Mouse (Mus musculus): ENCODE measurements around the gene Adprh.

The Adprh gene

DNA sequence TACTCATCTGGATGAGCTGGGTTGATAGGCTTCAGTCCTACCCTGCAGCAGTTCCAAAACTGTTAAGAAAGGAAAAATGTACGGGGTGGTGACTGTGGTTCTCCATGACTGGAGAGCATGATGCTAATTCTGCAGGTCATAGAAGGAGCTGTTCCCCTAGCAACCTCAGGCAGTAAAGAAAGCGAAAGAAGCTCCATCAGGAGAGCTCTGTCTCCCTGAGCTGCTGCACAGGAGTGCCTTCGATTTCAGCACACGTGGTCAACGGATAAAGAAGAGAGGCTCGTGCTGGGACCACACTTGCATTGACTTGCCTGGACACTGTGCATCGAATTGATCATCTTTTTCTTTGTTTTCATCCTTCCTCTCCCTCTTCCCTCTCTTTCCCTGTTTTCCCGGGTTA lies 10.3 kb downstream of the Adprh start:
- DNase-seq (ENCODE audit: low spot score): no peak

DNA sequence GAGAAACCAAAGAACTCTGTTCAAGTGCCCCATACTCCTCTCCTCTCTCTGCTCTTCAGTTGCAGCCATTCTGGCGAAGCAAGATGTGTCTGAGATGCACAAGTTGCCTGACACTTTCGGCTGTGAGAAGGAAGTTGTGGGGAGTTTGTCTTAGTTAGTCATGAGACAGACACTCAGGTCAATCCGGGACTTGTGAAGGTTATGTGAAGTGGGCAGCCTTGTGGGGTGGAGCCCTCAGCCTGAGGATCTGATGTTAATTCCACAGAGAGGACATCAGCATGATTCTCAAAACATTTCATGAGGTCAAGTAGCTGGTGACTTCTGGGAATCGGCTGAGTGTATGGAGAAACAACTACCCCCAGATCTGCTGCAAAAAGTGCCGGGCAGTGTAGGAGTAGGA lies 10.9 kb downstream of the Adprh start:
- no peak for DNase-seq (ENCODE audit: low spot score)

DNA sequence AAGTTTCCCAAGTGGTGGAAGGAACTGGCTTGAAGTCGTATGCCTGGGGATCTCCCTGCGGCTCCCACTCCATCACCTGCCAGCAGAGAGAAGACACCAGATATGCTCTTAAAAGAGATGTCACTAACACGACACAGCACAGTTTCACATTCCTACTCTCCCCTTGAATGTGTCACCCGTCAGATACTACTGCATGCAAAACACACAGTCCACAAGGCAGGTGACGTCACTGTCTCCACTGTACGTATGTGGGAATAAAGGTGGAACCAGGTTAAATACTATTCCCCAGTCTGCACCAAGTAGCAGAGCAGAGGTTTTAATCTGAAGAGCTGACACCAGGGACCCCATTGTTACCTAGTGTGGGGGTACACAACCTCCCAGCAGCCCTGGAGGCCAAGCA lies 12.1 kb downstream of the Adprh start:
- no peak for DNase-seq (ENCODE audit: low spot score)

DNA sequence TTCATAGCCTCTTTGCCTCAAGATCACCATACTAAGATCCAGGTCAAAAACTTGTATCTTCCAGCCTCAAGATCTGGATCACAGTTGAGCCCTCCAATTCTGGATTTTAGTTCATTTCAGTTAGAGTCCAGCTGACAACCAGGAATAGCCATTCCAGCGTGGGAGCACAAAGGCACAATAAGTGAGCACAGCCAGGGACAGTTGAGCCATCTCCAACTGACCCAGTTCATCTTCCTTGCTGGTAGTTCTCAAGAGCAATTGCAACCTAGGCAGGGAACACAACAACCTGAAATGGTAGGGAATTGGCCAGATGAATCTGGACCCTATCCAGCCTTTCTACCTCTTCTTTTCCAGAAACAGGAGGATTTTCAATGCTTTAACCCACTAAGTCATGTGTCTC lies 13.3 kb downstream of the Adprh start:
- no peak for DNase-seq (ENCODE audit: low spot score)

DNA sequence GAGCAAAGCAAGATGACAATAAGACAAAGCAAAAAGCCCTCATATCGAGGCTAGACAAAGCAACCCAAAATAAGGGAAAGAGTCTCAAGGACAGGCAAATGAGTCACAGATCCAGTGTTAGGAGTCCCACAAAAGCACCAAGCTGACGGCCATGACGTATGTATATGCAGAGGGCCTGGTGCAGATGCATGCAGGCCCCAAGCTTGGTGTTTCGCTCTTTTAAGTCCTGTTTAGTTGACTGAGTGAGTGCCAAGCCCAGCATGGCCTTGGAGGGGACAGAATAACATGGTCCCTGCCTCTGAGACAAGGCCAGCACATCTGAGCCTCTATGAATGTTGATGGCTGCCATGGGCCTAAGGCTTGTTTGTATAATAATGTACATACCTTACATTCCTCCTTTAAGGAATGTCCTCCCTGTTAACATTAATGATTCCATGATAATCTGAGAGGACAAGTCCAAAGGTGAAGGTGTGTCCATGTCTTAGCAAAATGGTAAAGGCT lies 18.2 kb downstream of the Adprh start:
- no peak for DNase-seq (ENCODE audit: low spot score)

DNA sequence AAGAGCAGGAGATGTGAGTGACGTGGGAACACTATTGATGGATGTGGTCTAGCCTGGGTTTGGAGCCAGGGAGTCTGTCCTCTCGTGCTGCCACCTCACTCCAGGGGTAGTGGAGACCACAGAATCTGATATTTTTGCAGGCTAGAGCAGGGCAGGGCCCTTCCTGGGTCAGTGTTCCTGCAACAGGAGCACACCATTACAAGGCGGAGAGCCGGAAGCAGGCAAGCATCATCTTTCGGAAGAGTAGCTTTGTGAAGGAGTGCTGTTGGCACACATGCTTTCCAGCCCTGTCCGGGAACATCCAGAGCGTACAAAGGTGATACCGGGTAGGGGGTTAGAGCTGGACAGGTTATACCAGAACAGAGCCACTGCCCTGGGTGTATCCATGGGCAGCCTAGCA lies 19.0 kb downstream of the Adprh start:
- no peak for DNase-seq (ENCODE audit: low spot score)

DNA sequence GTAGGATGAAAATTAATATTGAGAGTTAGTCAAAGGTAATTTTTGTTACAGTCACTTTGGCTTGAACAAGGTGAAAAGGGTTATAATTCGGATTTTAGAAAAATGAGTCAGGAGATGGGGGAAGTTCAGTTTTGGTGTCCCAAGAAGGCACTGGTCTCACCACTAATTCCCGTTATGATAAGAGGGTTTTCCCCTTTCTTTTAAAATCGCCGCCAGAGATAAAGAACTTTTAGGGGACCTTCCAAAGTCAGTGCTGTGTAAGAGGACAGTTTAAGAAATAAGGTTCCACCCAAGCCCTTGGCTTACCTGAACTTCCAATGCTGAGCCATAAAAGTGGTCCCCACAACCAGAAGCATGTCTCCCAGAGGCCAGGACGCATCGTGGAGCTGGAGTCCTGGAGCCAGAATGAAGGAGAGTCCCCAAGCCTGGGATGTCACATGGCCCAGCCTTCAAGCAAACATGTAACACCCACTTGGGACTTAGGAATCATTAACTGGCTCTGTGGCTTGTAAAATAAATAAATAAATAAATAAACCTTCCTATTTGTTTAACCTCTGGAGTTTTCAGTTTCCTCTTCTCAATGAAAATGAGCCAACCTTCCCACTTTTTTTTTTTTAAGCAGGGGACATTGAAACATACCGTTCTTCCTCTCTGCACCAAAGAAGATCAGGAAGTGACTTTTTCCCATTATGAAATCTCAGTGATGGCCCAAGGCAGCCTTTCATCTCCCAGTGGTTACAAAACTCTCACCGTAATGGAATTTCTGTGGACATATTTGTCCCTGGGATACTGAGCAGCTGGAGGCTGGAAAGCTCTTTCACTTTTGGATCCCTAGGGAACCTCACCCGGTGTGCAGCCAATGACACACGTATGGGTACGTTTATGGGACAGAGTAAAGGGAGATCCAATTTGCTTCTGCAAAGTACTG lies 19.7 kb downstream of the Adprh start, which contains the start of gene Pla1a:
Gene Pla1a (minus strand): TSS at position 648 of the 928 bp plus-strand sequence.
- no peak for DNase-seq (ENCODE audit: low spot score)

DNA sequence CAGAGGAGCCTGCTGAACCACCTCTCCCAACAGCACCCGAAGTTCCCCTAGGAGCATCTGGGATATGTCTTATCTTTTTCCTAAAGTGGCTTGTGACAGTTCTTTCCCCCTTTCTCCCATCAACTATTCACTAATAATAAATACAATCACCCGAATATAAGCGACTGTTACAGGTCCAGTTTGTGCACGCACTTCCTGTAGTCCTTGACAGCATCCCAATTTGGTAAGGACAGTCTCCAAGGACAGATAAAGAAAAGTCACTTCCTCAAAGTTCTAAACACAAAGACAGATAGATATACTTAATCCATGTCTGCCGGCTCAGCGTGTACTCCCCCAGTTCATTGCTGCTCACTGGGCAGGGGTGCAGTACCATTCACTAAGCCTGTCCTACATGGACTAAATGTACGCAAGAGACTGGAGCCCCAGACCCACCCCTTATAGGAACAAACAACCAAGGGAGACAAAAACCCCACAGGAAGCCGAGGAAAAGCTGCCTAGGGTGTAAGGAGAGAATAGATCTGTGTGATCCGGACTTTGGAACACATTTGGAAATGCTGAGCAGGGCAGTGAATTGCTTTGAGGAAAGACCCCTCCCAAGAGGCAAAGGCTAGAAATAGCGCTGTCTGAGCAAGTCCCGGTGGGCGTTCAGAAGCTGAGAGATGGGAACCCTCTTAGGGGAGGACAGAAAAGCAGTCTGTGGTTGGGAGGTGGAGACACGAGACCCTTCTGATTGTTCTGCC lies 20.9 kb downstream of the Adprh start:
- DNase-seq (ENCODE audit: low spot score): no peak

DNA sequence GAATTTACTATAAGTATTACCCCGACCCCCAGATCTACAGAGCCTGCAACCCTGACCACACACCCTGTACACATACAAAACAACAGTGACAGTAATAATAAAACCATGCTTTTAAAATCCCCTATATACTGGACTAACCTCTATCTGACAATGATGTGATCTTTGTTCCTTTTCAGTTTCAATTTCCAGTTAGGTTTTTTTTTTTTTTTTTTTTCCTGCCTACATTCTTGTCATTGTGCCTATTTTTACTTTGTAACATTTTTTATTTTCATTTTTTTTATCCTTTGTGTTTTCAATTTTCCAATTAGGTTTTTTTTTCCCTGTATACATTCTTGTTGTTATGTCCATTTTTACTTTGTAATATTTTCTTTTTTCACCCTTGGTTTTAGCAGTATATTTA lies 26.7 kb downstream of the Adprh start:
- DNase-seq (ENCODE audit: low spot score): no peak

DNA sequence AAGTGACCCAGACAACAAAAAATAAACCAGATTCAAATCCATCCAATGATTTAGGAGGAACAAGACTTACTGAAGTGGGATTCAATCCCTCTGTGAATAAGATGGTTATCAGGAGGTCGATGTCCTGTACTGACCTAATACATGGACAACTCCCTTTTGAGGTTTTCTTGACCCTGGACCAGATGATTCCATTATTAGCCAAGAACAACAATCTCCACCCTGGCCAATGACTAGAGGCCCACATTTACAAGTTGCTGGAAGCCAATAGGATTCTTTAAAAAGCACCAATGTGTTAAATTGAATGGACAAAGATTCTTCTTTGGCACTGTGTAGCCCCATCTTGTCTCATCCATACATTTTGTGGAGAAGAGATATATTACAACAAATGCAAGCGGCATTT lies 27.1 kb downstream of the Adprh start:
- DNase-seq (ENCODE audit: low spot score): no peak

DNA sequence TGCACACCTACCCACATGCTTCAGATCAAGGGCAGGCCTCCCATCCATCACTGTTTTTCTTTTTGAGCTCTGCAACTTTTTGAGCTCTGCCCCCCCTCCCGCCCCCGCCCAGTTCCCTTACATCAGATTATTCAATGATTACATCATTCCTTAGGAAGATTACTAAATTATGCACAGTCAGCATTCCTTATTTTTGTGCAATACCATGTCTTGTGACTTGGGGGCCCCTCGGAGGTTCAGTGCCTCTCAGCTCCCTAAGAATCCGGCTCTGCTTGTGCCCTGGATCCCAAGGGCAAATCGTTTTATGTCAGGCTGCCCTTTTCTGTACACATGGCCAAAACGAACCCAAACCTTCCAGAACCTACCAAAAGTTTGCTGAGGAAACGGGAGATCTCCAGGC lies 37.5 kb downstream of the Adprh start:
- no peak for DNase-seq (ENCODE audit: low spot score)

DNA sequence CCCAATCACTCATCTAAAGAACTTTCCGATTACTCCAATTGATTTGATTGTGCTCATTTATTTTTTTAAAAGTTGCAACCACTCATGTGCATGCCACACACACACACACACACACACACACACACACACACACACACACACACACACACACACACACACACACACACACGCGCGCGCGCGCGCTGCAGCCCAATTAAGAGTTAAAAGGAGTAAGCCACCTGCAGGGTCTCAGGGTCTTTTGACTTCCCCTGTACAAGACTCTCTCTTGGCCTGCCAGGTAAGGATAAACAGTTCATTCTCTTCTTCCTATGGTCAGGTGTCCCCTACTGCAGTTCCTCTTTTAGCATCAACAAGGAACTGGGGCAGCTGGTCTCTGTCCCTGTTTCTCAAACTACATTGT lies 44.1 kb downstream of the Adprh start:
- no peak for DNase-seq (ENCODE audit: low spot score)

DNA sequence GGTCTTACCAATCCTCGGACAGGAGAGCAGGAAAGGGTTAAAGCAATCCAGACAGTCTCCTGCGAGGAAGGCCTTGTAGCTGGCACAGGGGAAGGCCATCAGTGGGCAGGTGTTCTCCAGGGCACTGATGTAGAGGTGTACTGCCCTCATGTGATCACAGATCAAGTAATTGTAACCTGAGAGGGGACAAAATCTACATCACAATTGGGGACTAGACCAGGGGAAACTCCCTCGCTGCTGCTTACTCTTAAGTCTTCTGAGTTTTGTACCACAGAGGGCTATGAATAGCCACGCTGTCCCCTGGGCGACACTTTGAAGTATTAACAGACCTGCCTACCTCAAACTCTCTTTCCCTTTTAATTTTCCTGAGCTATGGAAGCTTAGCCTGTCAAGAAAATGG lies 44.9 kb downstream of the Adprh start:
- no peak for DNase-seq (ENCODE audit: low spot score)

DNA sequence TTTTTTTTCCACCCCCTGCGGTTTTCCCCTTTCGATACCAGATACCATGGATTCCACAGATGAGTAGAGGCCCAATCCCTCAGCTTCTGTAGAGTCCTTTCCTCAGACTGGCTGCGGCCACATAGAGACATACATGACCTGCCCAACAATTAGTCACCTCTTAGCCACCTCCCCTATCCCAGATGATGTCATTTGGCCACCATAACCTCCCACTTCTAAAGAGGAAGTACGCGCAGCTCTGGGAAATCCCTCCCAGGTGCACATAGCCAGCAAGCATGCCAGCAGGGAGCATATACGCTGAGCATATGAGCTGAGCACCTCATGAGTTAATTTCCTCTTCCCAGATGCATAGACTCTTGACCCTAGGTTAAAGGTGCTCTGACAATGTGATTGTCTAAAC lies 45.8 kb downstream of the Adprh start:
- no peak for DNase-seq (ENCODE audit: low spot score)

DNA sequence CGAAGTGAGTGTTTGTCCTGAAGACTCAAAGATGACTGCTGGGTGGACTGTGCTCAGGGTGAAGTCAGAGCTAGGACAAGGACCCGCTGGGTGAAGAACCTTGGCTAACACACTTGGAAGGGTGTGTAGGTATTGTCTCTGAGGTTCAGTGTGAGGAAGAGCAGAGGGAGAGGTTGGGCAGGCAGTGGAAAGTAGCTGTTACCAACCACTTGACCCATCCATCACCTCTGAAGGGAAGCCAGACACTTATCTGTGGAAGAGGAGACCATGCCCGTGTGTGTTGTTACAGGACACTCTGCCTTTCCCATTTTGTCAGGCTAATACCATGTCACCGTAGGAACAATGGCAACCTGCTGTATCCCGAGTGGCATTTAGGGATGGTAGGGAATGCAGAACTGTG lies 46.2 kb downstream of the Adprh start:
- no peak for DNase-seq (ENCODE audit: low spot score)

DNA sequence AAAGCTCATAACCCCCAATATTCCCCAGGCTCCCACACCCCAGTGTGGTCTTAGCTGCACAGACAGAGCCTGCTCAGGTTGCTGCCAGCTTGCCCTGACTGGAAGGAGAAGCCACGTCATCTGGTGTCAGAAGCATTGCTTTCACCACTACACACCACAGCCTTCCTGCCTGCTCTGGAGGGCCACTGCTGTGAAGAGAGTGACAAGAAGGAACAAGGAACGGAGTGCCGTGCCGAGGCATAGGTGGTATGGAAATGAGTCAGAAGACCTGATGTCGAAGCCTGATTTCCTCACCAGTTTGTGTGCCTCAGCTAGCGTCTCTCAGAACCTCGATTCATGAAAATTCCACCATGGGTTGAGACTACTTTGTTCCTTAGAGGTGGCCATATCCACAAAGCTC lies 48.9 kb downstream of the Adprh start:
- DNase-seq (ENCODE audit: low spot score): no peak

DNA sequence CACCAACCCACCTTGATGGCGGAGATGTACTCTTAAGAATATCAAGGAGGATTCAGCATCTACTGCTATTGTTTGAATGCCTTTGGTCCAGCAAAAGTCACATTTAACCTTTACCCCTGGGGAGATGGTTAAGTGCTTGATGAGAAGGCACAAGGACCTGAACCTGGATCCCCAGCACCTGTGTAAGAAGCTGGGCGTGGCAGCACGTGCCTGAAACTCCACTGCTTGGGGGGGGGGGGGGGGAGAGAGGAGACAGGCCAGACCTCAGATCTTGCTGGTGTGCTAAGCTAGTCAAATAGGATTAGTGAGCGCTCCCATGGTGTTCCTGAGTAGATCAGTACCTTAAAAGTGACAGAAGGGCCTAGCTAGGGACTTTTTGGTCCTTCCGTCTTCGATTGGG lies 51.0 kb downstream of the Adprh start:
- DNase-seq (ENCODE audit: low spot score): no peak

DNA sequence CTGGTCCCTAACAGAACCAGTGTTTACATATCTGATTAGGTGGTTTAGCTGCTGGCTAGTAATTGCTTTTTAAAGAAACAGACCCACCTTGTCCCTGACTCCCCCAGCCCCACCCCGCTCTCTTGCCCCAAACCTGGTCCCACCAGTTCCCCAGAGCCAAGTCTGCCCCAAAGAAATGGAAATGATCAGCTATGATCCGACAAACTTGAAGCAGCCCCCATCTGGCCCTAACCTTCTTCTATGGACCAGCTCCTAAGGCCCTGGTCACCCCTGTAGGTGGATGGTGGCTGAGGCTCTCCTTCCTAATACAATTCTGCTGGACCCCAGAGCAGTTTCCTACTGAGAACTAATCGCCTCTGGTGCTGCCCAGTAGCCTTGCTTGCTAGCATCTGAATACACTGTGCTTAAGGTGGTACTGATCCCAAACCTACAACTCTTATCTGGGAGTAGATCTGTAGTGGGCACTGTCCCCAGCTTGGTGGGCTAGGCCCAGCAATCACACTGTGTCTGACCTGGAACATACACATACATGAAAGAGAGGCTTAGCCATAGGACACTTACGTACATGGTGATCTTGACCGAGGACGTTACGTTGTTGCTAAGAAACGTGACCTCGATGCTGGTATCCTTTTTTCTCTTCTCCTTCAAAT lies 52.1 kb downstream of the Adprh start:
- no peak for DNase-seq (ENCODE audit: low spot score)

DNA sequence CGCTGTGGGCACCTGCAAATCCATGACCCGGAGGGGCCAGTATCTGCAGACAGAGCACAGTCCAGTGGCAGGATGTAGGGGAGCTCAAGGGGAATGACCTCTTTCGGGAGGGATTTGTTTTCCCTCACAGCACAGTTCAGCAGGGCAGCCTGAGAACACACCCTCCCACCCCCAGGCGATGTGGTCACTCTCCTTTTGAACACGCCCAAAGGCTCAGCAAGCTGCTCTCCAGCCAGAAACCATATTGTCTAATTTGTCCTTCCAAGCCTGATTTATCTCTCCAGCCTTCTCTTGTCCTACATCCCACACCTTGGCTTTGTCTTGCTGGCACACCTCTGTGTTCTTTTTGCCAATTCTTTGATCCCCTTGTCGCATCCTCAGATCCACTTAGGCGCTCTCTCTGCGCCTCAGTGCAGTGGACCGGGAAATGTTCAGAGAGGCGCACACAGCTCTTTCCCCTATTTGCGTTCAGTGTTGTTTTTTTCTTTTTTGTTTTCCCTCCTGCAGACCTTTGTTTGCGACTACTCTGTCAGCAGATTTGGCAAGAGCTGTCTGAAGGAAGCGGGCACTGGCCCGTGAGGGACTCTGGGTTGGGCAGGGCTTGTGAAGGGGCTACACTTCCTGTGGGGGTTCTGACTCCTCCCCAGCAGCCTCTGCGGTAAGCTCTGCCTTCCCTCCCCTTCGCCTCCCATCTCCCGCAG lies 52.8 kb downstream of the Adprh start:
- no peak for DNase-seq (ENCODE audit: low spot score)

DNA sequence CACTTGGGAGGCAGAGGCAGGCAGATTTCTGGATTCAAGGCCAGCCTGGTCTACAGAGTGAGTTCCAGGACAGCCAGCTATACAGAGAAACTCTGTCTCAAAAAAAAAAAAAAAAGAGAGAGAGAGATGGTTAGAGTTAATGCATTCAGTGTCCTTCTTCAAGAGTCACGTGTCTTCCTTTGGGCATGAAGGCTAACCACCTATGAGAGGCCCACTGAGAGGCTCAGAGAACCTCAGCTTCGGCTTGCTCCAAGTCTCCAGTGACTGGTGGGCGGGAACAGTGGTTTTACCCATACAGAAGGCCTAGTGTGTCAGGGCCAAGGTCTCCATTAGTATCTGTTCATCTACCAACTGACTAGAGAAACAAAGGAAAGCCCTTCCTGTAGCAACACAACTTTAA lies 53.4 kb downstream of the Adprh start:
- no peak for DNase-seq (ENCODE audit: low spot score)

DNA sequence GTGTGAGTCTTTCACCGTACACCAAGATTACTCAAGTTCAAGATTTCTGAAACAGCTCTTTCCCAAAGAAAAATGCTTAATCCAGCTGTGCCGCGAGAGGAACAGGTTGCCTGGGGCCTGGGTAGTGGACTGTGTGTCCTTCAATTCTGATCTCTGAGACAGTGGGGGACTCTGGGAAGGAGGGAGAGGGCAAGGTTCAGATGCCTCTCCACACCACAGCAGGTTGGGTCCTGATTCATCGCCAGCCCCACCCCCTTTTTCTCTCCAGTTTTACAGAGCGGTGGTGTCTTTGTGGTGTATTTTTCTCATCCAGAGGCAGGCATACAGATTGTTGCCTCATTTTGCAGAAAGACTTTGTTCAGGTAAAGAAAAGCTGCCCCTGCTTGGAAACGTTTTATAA lies 54.2 kb downstream of the Adprh start:
- DNase-seq (ENCODE audit: low spot score): no peak

DNA sequence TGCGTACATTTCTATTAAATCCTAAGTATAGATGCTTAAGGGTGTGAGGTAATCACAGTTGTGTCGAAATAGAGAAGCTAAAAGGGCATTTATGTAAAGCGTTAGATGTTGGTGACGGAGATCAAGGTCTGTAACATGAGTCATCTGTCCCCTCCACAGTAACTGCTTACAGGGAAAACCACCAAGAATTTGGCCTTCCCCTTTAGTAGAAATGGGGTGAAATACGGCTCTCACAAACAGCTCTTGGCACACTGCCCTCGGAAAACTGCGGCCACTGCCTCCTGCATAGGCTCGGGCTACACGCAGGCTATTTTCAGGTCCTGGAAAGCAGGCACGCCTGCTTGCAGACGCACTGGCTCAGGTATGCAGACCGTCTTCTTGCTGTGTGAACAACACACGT lies 56.3 kb downstream of the Adprh start:
- no peak for DNase-seq (ENCODE audit: low spot score)
